Mouse (Mus musculus): Measurements from ENCODE around the gene Ldhd. TPM values are rescaled to one million over a fixed set of nuclear protein-coding genes. Genes with fewer than 3 reads are reported as not detected.

The Ldhd gene
- polyA plus RNA-seq, 1 experiment from 2014 or later: 0.70 TPM

GRCm38 (mm10) chr8:111627923-111628322, 2.3 kb downstream of the Ldhd start:
- H3K4me3 ChIP-seq: no peak overlapping the region
- H3K36me3 ChIP-seq: 0 out of 2 replicates have a peak, but pooled peaks cover 1% of the 10 kb centered on the region
- ATAC-seq (ENCODE audit: insufficient number of reproducible peaks, low FRiP score): no peak
- H3K4me2 ChIP-seq: no peak overlapping the region
- H3K9ac ChIP-seq: no peak overlapping the region
- WGBS: 95% methylated on average over 9 of the region's 9 CpGs
- no peaks in the 10 kb centered on the region for H3K9me3 ChIP-seq (replicated peaks)
- H3K27ac ChIP-seq (ENCODE audit: poor library complexity, severe bottlenecking): no peak overlapping the region
- peaks cover 16% of the 10 kb centered on the region for H3K4me1 ChIP-seq (replicated peaks)
- H3K27me3 ChIP-seq (replicated peaks): no peaks in the 10 kb centered on the region

DNA sequence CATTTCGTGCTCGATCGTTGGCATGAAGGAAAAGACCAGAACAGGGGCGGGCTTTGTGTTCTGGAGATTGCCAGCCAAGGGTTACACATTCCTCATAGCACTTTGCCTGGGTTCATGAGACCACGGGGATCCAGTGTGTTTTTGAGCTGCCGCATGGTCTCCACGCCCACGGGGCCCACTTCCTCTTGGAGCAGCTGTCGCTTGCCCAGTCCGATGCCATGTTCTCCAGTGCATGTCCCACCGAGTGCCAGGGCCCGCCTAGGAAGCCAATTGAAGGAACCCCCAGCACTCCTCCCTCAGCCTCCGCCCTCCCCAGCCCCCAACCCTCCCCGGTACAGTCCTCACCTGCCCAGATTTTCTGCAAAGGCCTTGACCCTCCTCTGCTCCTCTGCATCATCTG, 3.2 kb downstream of the Ldhd start:
- no peak for ATAC-seq (ENCODE audit: insufficient number of reproducible peaks, low FRiP score)
- Histone ChIP-seq H3K4me2 (no peak overlapping the region), H3K36me3 (peaks cover 8% of the 10 kb centered on the region; the same call in 1 of the 2 replicates), H3K4me1 (replicated peaks) (peaks cover 16% of the 10 kb centered on the region), H3K27ac (ENCODE audit: poor library complexity, severe bottlenecking) (no peak overlapping the region), H3K9ac (no peak overlapping the region), H3K9me3 (replicated peaks) (no peaks in the 10 kb centered on the region), H3K27me3 (replicated peaks) (no peaks in the 10 kb centered on the region), H3K4me3 (no peak overlapping the region)
- WGBS: 90% methylated on average over 14 of the region's 14 CpGs

GRCm38 (mm10) chr8:111626528-111626820, 3.7 kb downstream of the Ldhd start:
- H3K4me3 ChIP-seq: no peak overlapping the region
- ATAC-seq (ENCODE audit: insufficient number of reproducible peaks, low FRiP score): no peak
- H3K9ac ChIP-seq: no peak overlapping the region
- H3K27me3 ChIP-seq (replicated peaks): no peaks in the 10 kb centered on the region
- H3K4me1 ChIP-seq (replicated peaks): peaks cover 16% of the 10 kb centered on the region
- H3K4me2 ChIP-seq: no peak overlapping the region
- 67% methylated on average over 8 of the region's 8 CpGs for WGBS
- H3K9me3 ChIP-seq (replicated peaks): no peaks in the 10 kb centered on the region
- no peak overlapping the region for H3K27ac ChIP-seq (ENCODE audit: poor library complexity, severe bottlenecking)
- peaks cover 13% of the 10 kb centered on the region; the same call in 1 of the 2 replicates for H3K36me3 ChIP-seq

GRCm38 (mm10) chr8:111625694-111626527, 4.3 kb downstream of the Ldhd start:
- H3K4me1 ChIP-seq (replicated peaks): peaks cover 16% of the 10 kb centered on the region
- WGBS: 30% methylated on average over 6 of the region's 6 CpGs
- H3K27ac ChIP-seq (ENCODE audit: poor library complexity, severe bottlenecking): no peak overlapping the region
- no peak overlapping the region for H3K4me2 ChIP-seq
- H3K4me3 ChIP-seq: no peak overlapping the region
- 0 out of 2 replicates have a peak, but pooled peaks have one; percentile 17 for ATAC-seq (ENCODE audit: insufficient number of reproducible peaks, low FRiP score)
- H3K36me3 ChIP-seq: peaks cover 18% of the 10 kb centered on the region; the same call in 1 of the 2 replicates
- H3K9me3 ChIP-seq (replicated peaks): no peaks in the 10 kb centered on the region
- H3K9ac ChIP-seq: no peak overlapping the region
- no peaks in the 10 kb centered on the region for H3K27me3 ChIP-seq (replicated peaks)

DNA sequence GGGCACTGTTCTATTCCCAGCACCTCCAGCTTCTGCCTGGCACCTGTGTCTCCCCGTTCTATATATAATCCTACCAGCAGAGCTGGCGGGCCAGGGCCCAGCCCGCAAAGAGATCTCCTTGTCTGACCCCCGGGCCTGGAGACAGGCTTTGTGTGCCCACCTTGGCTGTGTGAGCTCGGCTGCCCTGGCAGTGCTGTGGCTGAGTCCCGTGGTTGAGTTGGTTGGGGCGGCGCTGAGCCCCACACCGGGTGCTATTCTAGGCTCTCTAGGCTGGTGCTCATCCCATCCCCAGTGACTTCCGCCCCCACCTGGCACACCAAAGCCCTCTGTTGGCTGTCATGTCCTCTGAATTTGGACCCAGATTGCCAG, 5.3 kb downstream of the Ldhd start:
- 87% methylated on average over 10 of the region's 10 CpGs for WGBS
- Histone ChIP-seq H3K4me2 (no peak overlapping the region), H3K36me3 (peaks cover 20% of the 10 kb centered on the region; the same call in 1 of the 2 replicates), H3K4me3 (no peak overlapping the region), H3K4me1 (replicated peaks) (peaks cover 22% of the 10 kb centered on the region), H3K9me3 (replicated peaks) (no peaks in the 10 kb centered on the region), H3K27ac (ENCODE audit: poor library complexity, severe bottlenecking) (no peak overlapping the region), H3K27me3 (replicated peaks) (no peaks in the 10 kb centered on the region), H3K9ac (no peak overlapping the region)
- no peak for ATAC-seq (ENCODE audit: insufficient number of reproducible peaks, low FRiP score)

DNA sequence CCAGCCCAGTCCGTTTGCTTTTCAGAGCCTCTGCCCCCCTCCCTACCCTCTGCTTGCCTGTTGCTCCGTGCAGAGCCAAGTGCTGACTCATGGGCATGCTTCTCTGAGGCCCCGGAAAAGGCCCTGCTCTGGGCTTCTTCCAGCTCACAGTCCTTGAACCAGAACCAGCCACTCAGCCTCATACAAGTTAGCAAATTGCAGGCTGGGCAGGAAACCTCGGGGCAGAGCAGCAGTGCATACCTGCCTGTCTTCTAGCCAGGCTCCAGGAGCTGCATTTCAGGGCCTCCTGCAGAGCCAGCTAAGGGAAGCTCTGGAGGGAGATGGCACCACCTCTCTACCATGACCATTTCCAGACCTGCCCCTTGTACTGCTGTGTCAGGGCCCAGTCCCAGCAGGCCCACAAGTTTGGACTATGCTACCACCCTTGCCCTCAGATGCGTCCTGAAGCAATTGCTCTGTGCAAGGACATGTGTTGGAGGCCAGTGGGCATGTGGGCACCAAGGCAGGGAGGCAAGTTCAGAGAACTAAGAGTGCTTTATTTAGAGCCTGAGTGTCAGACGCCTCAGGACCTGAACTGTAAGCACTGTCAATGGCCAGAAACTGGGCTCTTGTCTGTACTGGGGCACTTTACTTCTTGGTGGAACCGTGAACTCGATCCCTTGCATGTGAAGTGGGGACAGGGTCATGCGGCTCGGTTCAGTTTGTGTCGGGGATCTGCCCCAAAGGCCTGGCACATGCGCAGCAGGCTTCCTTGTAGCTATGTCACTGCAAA, 5.9 kb downstream of the Ldhd start:
- peaks cover 20% of the 10 kb centered on the region; the same call in 1 of the 2 replicates for H3K36me3 ChIP-seq
- no peak for ATAC-seq (ENCODE audit: insufficient number of reproducible peaks, low FRiP score)
- no peak overlapping the region for H3K27ac ChIP-seq (ENCODE audit: poor library complexity, severe bottlenecking)
- H3K9ac ChIP-seq: no peak overlapping the region
- no peak overlapping the region for H3K4me3 ChIP-seq
- H3K9me3 ChIP-seq (replicated peaks): no peaks in the 10 kb centered on the region
- H3K27me3 ChIP-seq (replicated peaks): no peaks in the 10 kb centered on the region
- 65% methylated on average over 12 of the region's 12 CpGs for WGBS
- peaks cover 28% of the 10 kb centered on the region for H3K4me1 ChIP-seq (replicated peaks)
- no peak overlapping the region for H3K4me2 ChIP-seq

DNA sequence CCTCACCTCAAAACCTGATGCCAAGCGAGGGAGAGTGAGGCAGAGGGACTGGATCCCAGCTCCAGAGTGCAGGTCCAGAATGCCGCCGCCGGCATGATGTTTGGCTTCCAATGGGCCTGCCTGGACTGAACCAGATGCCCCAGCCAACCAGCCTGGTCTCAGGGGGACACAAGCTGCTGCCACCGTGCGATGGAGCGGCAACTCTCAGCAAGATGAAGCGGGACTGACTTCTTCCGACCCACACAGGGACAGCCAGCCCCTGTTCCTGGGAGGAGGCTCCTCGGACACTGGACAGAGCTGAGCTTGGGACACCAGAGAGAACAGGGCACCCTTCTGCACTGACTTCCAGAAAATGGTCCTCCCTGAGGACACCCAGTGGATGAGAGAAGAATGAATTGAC, 7.6 kb downstream of the Ldhd start:
- Histone ChIP-seq H3K27me3 (replicated peaks) (no peaks in the 10 kb centered on the region), H3K4me2 (no peak overlapping the region), H3K36me3 (peaks cover 20% of the 10 kb centered on the region; the same call in 1 of the 2 replicates), H3K9me3 (replicated peaks) (no peaks in the 10 kb centered on the region), H3K27ac (ENCODE audit: poor library complexity, severe bottlenecking) (no peak overlapping the region), H3K4me1 (replicated peaks) (peaks cover 41% of the 10 kb centered on the region), H3K9ac (no peak overlapping the region), H3K4me3 (no peak overlapping the region)
- no peak for ATAC-seq (ENCODE audit: insufficient number of reproducible peaks, low FRiP score)
- WGBS: 89% methylated on average over 10 of the region's 10 CpGs

- no peak overlapping the region for H3K9ac ChIP-seq
- H3K36me3 ChIP-seq: peaks cover 20% of the 10 kb centered on the region; the same call in 1 of the 2 replicates
- ATAC-seq (ENCODE audit: insufficient number of reproducible peaks, low FRiP score): no peak
- 80% methylated on average over 3 of the region's 3 CpGs for WGBS
- no peaks in the 10 kb centered on the region for H3K27me3 ChIP-seq (replicated peaks)
- no peaks in the 10 kb centered on the region for H3K9me3 ChIP-seq (replicated peaks)
- H3K4me3 ChIP-seq: no peak overlapping the region
- no peak overlapping the region for H3K4me2 ChIP-seq
- H3K4me1 ChIP-seq (replicated peaks): peaks cover 44% of the 10 kb centered on the region
- no peak overlapping the region for H3K27ac ChIP-seq (ENCODE audit: poor library complexity, severe bottlenecking)
Measured at GRCm38 (mm10) chr8:111622104-111622503, 8.1 kb downstream of the Ldhd start.

DNA sequence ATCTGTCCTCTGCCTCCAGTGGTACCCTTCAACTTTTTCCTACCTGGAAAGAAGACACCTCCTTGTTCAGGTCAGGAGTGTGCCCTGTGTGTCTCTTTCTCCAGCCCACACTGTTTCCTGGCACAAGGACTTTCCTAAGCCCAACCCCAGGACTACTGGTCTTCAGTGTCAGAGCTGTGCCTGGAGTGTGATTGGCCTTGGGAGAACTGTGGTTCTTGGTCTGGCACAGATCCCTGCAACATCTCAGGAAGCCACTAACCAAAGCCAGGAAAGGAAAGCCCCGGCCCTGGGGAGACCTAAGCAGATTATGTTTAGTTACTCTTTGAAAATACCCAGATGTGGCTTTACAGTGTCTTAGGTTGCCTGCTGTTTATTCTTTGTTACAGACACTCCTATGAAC, 10.2 kb downstream of the Ldhd start:
- no peak for ATAC-seq (ENCODE audit: insufficient number of reproducible peaks, low FRiP score)
- H3K9me3 ChIP-seq (replicated peaks): no peaks in the 10 kb centered on the region
- peaks cover 20% of the 10 kb centered on the region; the same call in 1 of the 2 replicates for H3K36me3 ChIP-seq

DNA sequence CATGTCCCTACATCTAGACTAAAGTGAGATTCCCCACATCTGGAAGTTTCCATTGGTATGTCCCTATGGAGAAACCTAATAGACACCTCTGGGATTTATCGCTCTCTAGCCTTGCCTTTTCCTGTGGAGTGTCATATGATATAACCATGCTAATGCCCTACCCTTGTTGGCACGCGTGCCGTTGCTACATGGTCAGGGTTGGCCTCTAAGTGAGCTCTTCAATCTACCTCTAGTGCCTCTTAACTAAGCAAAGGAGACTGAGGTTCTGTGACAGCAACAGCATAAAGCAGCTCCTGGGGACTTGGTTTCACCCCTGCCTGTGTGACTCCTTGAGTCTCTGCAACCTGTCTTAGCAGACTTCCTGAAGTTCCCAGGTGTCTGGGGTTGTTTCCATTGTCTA, 11.9 kb downstream of the Ldhd start:
- H3K4me3 ChIP-seq: no peak overlapping the region

More for the DNA sequence above, 10.2 kb downstream of the Ldhd start:
- H3K27ac ChIP-seq (ENCODE audit: poor library complexity, severe bottlenecking): no peak overlapping the region
- 31% methylated on average over 1 of the region's 1 CpGs for WGBS
- no peak overlapping the region for H3K4me2 ChIP-seq
- H3K4me1 ChIP-seq (replicated peaks): peaks cover 42% of the 10 kb centered on the region
- no peaks in the 10 kb centered on the region for H3K27me3 ChIP-seq (replicated peaks)
- no peak overlapping the region for H3K9ac ChIP-seq
- H3K4me3 ChIP-seq: no peak overlapping the region

GRCm38 (mm10) chr8:111617812-111618211, 12.4 kb downstream of the Ldhd start:
- Histone ChIP-seq H3K9ac (no peak overlapping the region), H3K36me3 (peaks cover 22% of the 10 kb centered on the region; the same call in 1 of the 2 replicates), H3K9me3 (replicated peaks) (no peaks in the 10 kb centered on the region), H3K4me1 (replicated peaks) (peaks cover 31% of the 10 kb centered on the region), H3K4me2 (no peak overlapping the region), H3K27me3 (replicated peaks) (no peaks in the 10 kb centered on the region), H3K27ac (ENCODE audit: poor library complexity, severe bottlenecking) (no peak overlapping the region), H3K4me3 (no peak overlapping the region)
- no peak for ATAC-seq (ENCODE audit: insufficient number of reproducible peaks, low FRiP score)
- 63% methylated on average over 6 of the region's 6 CpGs for WGBS

More for the DNA sequence above, 11.9 kb downstream of the Ldhd start:
- 81% methylated on average over 4 of the region's 4 CpGs for WGBS
- no peak for ATAC-seq (ENCODE audit: insufficient number of reproducible peaks, low FRiP score)
- Histone ChIP-seq H3K9ac (no peak overlapping the region), H3K27ac (ENCODE audit: poor library complexity, severe bottlenecking) (no peak overlapping the region), H3K36me3 (peaks cover 21% of the 10 kb centered on the region; the same call in 1 of the 2 replicates), H3K4me1 (replicated peaks) (peaks cover 29% of the 10 kb centered on the region), H3K4me2 (no peak overlapping the region), H3K27me3 (replicated peaks) (no peaks in the 10 kb centered on the region), H3K9me3 (replicated peaks) (no peaks in the 10 kb centered on the region)
